Mouse (Mus musculus) lung, adult 18-20 months (tissue): ENCODE measurements around the gene Micall2.

Experiments
- DNase-seq, 2 experiments: peaks; one replicate each; pipeline ENCODE4 v3.0.0; 2022; ENCODE audit warnings: mixed read lengths in 2 of 2

The Micall2 gene

GRCm38 (mm10) chr5:139674940-139675706 lies 61.0 kb downstream of the Micall2 start:
- no peak for DNase-seq

GRCm38 (mm10) chr5:139669380-139669779 lies 66.8 kb downstream of the Micall2 start:
- no peak for DNase-seq

GRCm38 (mm10) chr5:139668494-139668893 lies 67.6 kb downstream of the Micall2 start:
- peak; percentile 19 to 33 for DNase-seq

GRCm38 (mm10) chr5:139666496-139666895 lies 69.6 kb downstream of the Micall2 start:
- DNase-seq, result no peak

DNA sequence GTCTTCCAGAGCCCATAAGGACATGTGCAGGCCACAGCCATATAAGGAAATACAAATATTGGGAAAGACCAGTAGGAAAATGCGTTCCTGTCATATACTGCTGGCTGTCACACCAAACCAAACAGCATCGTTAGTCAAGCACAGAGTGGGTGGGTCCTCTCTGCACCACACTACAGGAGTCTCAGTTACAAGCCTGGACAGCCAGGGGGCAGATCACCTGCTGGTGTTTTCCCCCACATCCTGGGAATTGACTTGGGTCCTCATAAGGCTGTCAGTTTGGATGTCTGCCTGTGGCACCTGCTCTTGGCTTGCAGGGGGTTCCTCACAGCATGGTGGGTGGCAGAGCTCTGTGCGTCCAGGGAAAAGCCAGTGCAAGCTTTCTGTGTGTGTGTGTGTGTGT lies 70.8 kb downstream of the Micall2 start:
- no peak for DNase-seq

GRCm38 (mm10) chr5:139661713-139662112 lies 74.4 kb downstream of the Micall2 start:
- no peak for DNase-seq

DNA sequence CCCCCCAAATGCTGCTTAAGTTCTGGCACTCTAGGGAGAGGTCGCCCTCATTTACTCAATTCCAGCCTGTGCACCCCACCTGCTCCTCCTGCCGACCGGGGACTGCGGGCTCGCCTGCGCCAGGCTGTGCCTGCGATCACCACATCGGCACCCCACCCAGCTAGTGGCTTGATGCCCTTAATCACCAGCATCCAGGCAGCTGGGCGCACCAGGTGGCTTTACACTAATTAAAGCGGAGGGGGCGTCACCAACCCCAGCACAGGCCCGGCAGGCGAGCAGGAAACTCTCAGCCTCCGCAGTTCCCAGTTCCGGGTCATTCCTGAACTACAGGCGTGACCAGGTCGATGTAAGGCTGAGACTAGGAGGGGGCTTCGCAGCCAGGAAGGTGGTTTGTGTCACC lies 76.8 kb downstream of the Micall2 start:
- DNase-seq, result no peak

DNA sequence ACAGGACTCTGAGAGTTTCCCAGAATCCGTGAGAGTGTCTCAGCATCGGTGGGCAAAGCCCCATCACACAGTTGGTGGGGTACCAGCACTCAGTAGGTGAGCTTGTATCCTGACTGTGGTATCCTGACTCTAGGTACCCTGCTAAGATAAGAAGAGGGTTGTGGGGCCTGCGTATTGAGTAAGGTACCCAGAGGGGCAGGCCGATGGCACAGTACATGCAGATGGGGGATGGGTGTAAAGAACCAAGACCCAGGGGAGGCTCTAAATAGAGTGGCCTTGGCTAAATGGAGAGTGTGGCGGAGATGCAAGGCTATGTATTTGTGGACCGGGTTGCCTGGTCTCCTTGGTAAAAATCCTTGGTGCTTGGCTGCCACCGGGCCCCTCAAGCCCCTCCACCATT lies 77.3 kb downstream of the Micall2 start:
- no peak for DNase-seq

DNA sequence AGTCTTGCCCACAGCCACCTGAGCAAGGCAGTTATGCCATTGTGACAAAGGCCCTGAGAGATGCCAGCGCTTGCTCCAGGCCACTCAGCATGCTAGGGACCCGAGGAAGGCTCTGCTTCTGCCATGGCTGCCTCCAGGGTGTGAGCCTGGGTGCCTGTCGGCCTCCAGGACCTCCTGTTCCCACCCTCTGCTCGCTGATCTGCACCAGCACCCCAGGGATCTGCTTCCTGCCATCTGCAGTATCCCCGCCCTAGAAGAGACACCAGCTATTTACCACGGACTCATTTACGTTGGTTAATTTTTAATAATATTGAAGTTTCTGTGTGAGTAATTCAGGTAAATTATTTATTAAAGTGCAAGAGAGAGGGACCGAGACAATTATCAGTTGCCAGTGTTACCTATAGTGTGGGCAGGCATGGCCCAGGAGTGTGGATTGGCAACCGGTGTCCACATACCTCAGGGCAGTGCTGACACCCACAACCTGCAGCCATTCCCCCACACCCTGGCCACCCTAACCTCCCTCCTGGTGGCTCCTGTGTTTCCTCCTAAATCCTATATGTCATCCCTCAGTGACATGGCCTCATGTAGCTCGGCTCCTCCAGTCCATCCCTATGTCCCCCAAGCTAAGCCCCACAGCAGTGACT lies 78.1 kb downstream of the Micall2 start:
- no peak for DNase-seq
